Mouse (Mus musculus) bone marrow, adult 2 months (tissue): Measurements from ENCODE around the gene Atcay.

Experiments
- CTCF ChIP-seq: fragments of 200-500 bp; IDR thresholded peaks from 2 replicates; pipeline ENCODE4 v1.5.1; 2011; ENCODE audit warnings: low read length, control low read depth; ENCODE audit not compliant: control insufficient read depth, insufficient read depth
- POLR2A ChIP-seq: fragments of 200-500 bp; IDR thresholded peaks from 2 replicates; pipeline ENCODE4 v1.6.1; 2011; ENCODE audit warnings: low read depth, mild to moderate bottlenecking, control low read depth, low read length, borderline replicate concordance; ENCODE audit not compliant: control insufficient read depth

- TF ChIP-seq POLR2A, result no peak
- no peak for TF ChIP-seq CTCF
Observed at GRCm38 (mm10) chr10:81236471-81237268, 6.0 kb upstream of the Atcay start.
